ENCODE assay signal across 8 mouse cellular contexts in genomic region chr3:38255674-38256073, GRCm38 (mm10).
DNase-seq lines count a peak whose midpoint lies in the region; ATAC-seq and TF ChIP-seq lines count a peak whose summit lies in the region.

No protein-coding gene starts in this region.

- TF ChIP-seq CTCF in intestine, postnatal 0 days (IDR thresholded peaks at IDR 0.05; ENCODE audit: low read depth) = peak; percentile 77

- no peaks in the 10 kb centered on the region; the same call in 1 of the 2 replicates for H3K4me1 ChIP-seq in intestine, postnatal 0 days (replicated peaks; ENCODE audit: control insufficient read depth, insufficient read depth, low read length)
- peaks cover 2% of the 10 kb centered on the region; the same call in 1 of the 2 replicates for H3K4me1 ChIP-seq in intestine, embryonic 16.5 days (ENCODE audit: control insufficient read depth, insufficient read depth, low read length)
- 0 out of 4 replicates have a peak, but pooled peaks cover 0 to 1% of the 10 kb centered on the region in 2 experiments for H3K4me1 ChIP-seq in ES-E14 (ENCODE audit: control insufficient read depth in 2 of 2, insufficient read depth in 2 of 2, low read length in 2 of 2, poor library complexity in 1 of 2)
- H3K4me1 ChIP-seq in midbrain, embryonic 11.5 days (ENCODE audit: control insufficient read depth, insufficient read depth, low read length) = peaks cover 9% of the 10 kb centered on the region

- no peak overlapping the region for H3K9ac ChIP-seq in intestine, postnatal 0 days (ENCODE audit: low read depth, low read length)
- H3K9ac ChIP-seq in intestine, embryonic 16.5 days (ENCODE audit: low read depth, low read length) = no peak overlapping the region
- H3K9ac ChIP-seq in ES-E14 (ENCODE audit: insufficient read depth, low read depth, low read length, poor library complexity, severe bottlenecking) = no peak overlapping the region
- H3K9ac ChIP-seq in midbrain, embryonic 11.5 days (ENCODE audit: low read length) = no peak overlapping the region

- H3K4me2 ChIP-seq in intestine, postnatal 0 days (replicated peaks; ENCODE audit: low read depth) = no peak overlapping the region
- no peak overlapping the region for H3K4me2 ChIP-seq in intestine, embryonic 16.5 days (ENCODE audit: low read depth, low read length)
- H3K4me2 ChIP-seq in midbrain, embryonic 11.5 days = no peak overlapping the region

- ATAC-seq in intestine, postnatal 0 days = no peak
- no peak for ATAC-seq in intestine, embryonic 16.5 days
- ATAC-seq in midbrain, embryonic 11.5 days (ENCODE audit: low FRiP score) = peak; percentile 73
- no peak for ATAC-seq in activated CD4-positive, CD25-positive, alpha-beta regulatory T cell, adult 4 months

- H3K27me3 ChIP-seq in intestine, postnatal 0 days (replicated peaks; ENCODE audit: control insufficient read depth, insufficient read depth, low read length) = no peaks in the 10 kb centered on the region
- H3K27me3 ChIP-seq in intestine, embryonic 16.5 days (replicated peaks; ENCODE audit: control insufficient read depth, insufficient read depth, low read length) = no peaks in the 10 kb centered on the region
- no peaks in the 10 kb centered on the region for H3K27me3 ChIP-seq in midbrain, embryonic 11.5 days (ENCODE audit: control insufficient read depth, insufficient read depth, low read length)

- no peak overlapping the region for H3K27ac ChIP-seq in intestine, postnatal 0 days (ENCODE audit: low read depth, low read length)
- H3K27ac ChIP-seq in intestine, embryonic 16.5 days (ENCODE audit: low read length) = no peak overlapping the region
- no peak overlapping the region for H3K27ac ChIP-seq in ES-E14 (ENCODE audit: insufficient read depth, low read depth, low read length, poor library complexity, severe bottlenecking)
- no peak overlapping the region for H3K27ac ChIP-seq in midbrain, embryonic 11.5 days (ENCODE audit: low read depth, low read length)

- DNase-seq in ES-E14 (ENCODE audit: low read depth, low spot score) = peak; percentile 17
- peak; percentile 77 for DNase-seq in cerebellum, postnatal 14 days
- DNase-seq in heart, adult 9 months (ENCODE audit: low spot score in 2 of 2) = peak; percentile 71 to 79
- peak; percentile 68 to 75 for DNase-seq in kidney, postnatal 36 days
- DNase-seq in midbrain, embryonic 11.5 days (ENCODE audit: low spot score, missing footprints) = peak; percentile 90

- no peaks in the 10 kb centered on the region for H3K9me3 ChIP-seq in intestine, postnatal 0 days (ENCODE audit: control insufficient read depth)
- H3K9me3 ChIP-seq in intestine, embryonic 16.5 days (ENCODE audit: control insufficient read depth, low read length) = peaks cover 7% of the 10 kb centered on the region
- no peaks in the 10 kb centered on the region for H3K9me3 ChIP-seq in ES-E14 (ENCODE audit: control insufficient read depth, insufficient read depth, low read depth, low read length)
- H3K9me3 ChIP-seq in midbrain, embryonic 11.5 days (ENCODE audit: control insufficient read depth, low read length) = no peaks in the 10 kb centered on the region

- no peak overlapping the region for H3K4me3 ChIP-seq in intestine, postnatal 0 days (ENCODE audit: low read depth, low read length)
- no peak overlapping the region for H3K4me3 ChIP-seq in intestine, embryonic 16.5 days (ENCODE audit: low read length)
- H3K4me3 ChIP-seq in ES-E14 (ENCODE audit: insufficient read depth in 1 of 2, low read depth in 1 of 2, low read length in 2 of 2, poor library complexity in 1 of 2, severe bottlenecking in 1 of 2) = no peak overlapping the region
- no peak overlapping the region for H3K4me3 ChIP-seq in midbrain, embryonic 11.5 days (ENCODE audit: low read depth, low read length)

- WGBS in intestine, postnatal 0 days = 13% methylated on average over 2 of the region's 2 CpGs
- WGBS in intestine, embryonic 16.5 days = 8% methylated on average over 2 of the region's 2 CpGs
- 12% methylated on average over 2 of the region's 2 CpGs for WGBS in midbrain, embryonic 11.5 days

- in situ Hi-C loops in ES-E14 (cut with MboI; ENCODE audit: low sequenced_read_pairs in 2 of 2, unreplicated experiment in 2 of 2) = loop anchor here (10.0 to 25.0 kb wide), 3 partner anchors 357 to 607 kb away; no protein-coding TSS in a partner anchor

- H3K36me3 ChIP-seq in intestine, postnatal 0 days (ENCODE audit: control insufficient read depth, insufficient read depth) = no peaks in the 10 kb centered on the region
- H3K36me3 ChIP-seq in intestine, embryonic 16.5 days (ENCODE audit: control insufficient read depth, insufficient read depth, low read length) = no peaks in the 10 kb centered on the region
- no peaks in the 10 kb centered on the region for H3K36me3 ChIP-seq in ES-E14 (ENCODE audit: control insufficient read depth, insufficient read depth, low read length, poor library complexity, severe bottlenecking)
- H3K36me3 ChIP-seq in midbrain, embryonic 11.5 days (ENCODE audit: control insufficient read depth, insufficient read depth, low read length) = no peaks in the 10 kb centered on the region

TF ChIP-seq in ES-E14, 5 proteins besides CTCF, POLR2A, EP300 and RAD21:
- TF ChIP-seq HCFC1 (IDR thresholded peaks at IDR 0.05; ENCODE audit: borderline replicate concordance, insufficient read depth, low read length) (no peak), ZNF384 (IDR thresholded peaks at IDR 0.05; ENCODE audit: low read depth, low read length) (no peak), ZC3H11A (IDR thresholded peaks at IDR 0.05; ENCODE audit: borderline replicate concordance, low read depth, low read length) (peak; percentile 78), MAFK (IDR thresholded peaks at IDR 0.05; ENCODE audit: insufficient read depth, low read depth, low read length) (no peak), CHD2 (IDR thresholded peaks at IDR 0.05; ENCODE audit: low read depth, low read length) (no peak)

Comparison
In these comparisons a context has a peak if more than half of its experiments do, and no peak if none do; other contexts are left out.
1. DNase-seq: peak in every context shown above with its lines; median percentile 90 in midbrain, embryonic 11.5 days; 77 in cerebellum, postnatal 14 days; 75 in heart, adult 9 months; 72 in kidney, postnatal 36 days; 17 in ES-E14.